Mouse (Mus musculus) kidney, adult 8-10 months (tissue): Measurements from ENCODE around the gene Recql5.
"Not testable (repeated sequence)": the region's sequence is repeated elsewhere in the genome, so short reads cannot be mapped to it uniquely, and the experiment has no call there.

Experiments
- DNase-seq, 2 experiments: peaks; one replicate each; pipeline ENCODE4 v3.0.0; 2022

Gene Recql5

GRCm38 (mm10) chr11:115857146-115857545 is 76.1 kb downstream of the Recql5 start:
- DNase-seq = not testable (repeated sequence)

GRCm38 (mm10) chr11:115854674-115855073 is 78.6 kb downstream of the Recql5 start:
- DNase-seq = no peak

- no peak for DNase-seq
Observed at GRCm38 (mm10) chr11:115845819-115846218, 87.5 kb downstream of the Recql5 start.

GRCm38 (mm10) chr11:115844240-115844639 is 89.0 kb downstream of the Recql5 start:
- peak in 1 of 2 experiments; percentile 58 for DNase-seq

GRCm38 (mm10) chr11:115843891-115844239 is 89.4 kb downstream of the Recql5 start:
- DNase-seq = peak; percentile 95 to 98

GRCm38 (mm10) chr11:115843141-115843890 is 90.0 kb downstream of the Recql5 start:
- DNase-seq = no peak
